Mouse (Mus musculus) lung, embryonic 16.5 days (tissue): ENCODE data around the gene Defb28. TPM values are rescaled to one million over a fixed set of nuclear protein-coding genes. Genes with fewer than 3 reads are reported as not detected.
A peak's percentile ranks its signal among the peaks of the same experiment; 100 is the strongest.

Experiments used
- ATAC-seq: fragments of 200-750 bp; cut with Nextera tagmentation; 2 replicates; pipeline ENCODE4 v1.8.0; 2017; ENCODE audit warnings: low read depth, mild to moderate bottlenecking, moderate library complexity
- H3K27ac ChIP-seq: fragments of 300-500 bp; sonication (generic); 2 replicates; pipeline ENCODE4 v1.5.1; 2014; ENCODE audit warnings: mild to moderate bottlenecking, control low read depth, low read length
- H3K27me3 ChIP-seq: fragments of 300-500 bp; sonication (generic); 2 replicates; pipeline ENCODE4 v1.6.1; 2014; ENCODE audit warnings: low read depth, low read length, mixed read lengths; ENCODE audit not compliant: control insufficient read depth, insufficient read depth
- H3K36me3 ChIP-seq: fragments of 300-500 bp; sonication (generic); 2 replicates; pipeline ENCODE4 v1.6.1; 2014; ENCODE audit warnings: low read length; ENCODE audit not compliant: control insufficient read depth, insufficient read depth
- H3K4me1 ChIP-seq: fragments of 300-500 bp; sonication (generic); replicated peaks from 2 replicates; pipeline ENCODE4 v1.6.1; 2014; ENCODE audit warnings: low read length, mixed read lengths; ENCODE audit not compliant: control insufficient read depth, insufficient read depth
- H3K4me2 ChIP-seq: fragments of 300-500 bp; sonication (generic); 2 replicates; pipeline ENCODE4 v1.6.1; 2014; ENCODE audit warnings: low read depth, low read length, control low read depth
- H3K4me3 ChIP-seq: fragments of 300-500 bp; sonication (generic); 2 replicates; pipeline ENCODE4 v1.5.1; 2014; ENCODE audit warnings: mild to moderate bottlenecking, low read length, control low read depth
- H3K9ac ChIP-seq: fragments of 300-500 bp; sonication (generic); 2 replicates; pipeline ENCODE4 v1.6.1; 2014; ENCODE audit warnings: low read length, control low read depth
- H3K9me3 ChIP-seq: fragments of 300-500 bp; sonication (generic); 2 replicates; pipeline ENCODE4 v1.6.1; 2016; ENCODE audit warnings: low read length; ENCODE audit not compliant: control insufficient read depth
- WGBS: fragments of 180-500 bp; shearing (Covaris S2); extraction: QIAGEN DNeasy Blood & Tissue Kit; methylation state at CpG from one replicate; pipeline ENCODE4 v1.1.7; 2014; 5-methylcytosine and 5-hydroxymethylcytosine counted together
- polyA plus RNA-seq: library from polyadenylated mRNA; unstranded; fragments of >200 nt; fragmentation: Nextera tagmentation; extraction: Ambion mirVana; gene quantifications from 2 replicates; pipeline ENCODE4 v1.2.1, GENCODE M21; 2015

Gene Defb28
- polyA plus RNA-seq, 1 experiment from 2014 or later: not detected

- WGBS: 11% methylated on average over 4 of the region's 4 CpGs
- H3K27ac ChIP-seq: no peak overlapping the region
- no peak overlapping the region for H3K4me3 ChIP-seq
- no peak overlapping the region for H3K4me2 ChIP-seq
- no peaks in the 10 kb centered on the region for H3K27me3 ChIP-seq
- H3K9me3 ChIP-seq: peaks cover 4% of the 10 kb centered on the region; the same call in 1 of the 2 replicates
- no peaks in the 10 kb centered on the region for H3K4me1 ChIP-seq
- no peaks in the 10 kb centered on the region for H3K36me3 ChIP-seq
- H3K9ac ChIP-seq: no peak overlapping the region
- peak; percentile 54 for ATAC-seq
Measured at GRCm38 (mm10) chr2:152544691-152545090, 26.6 kb downstream of the Defb28 start.

- Histone ChIP-seq H3K9ac (no peak overlapping the region), H3K4me2 (no peak overlapping the region), H3K9me3 (no peaks in the 10 kb centered on the region), H3K27ac (no peak overlapping the region), H3K4me3 (no peak overlapping the region), H3K4me1 (no peaks in the 10 kb centered on the region), H3K27me3 (no peaks in the 10 kb centered on the region; the same call in 1 of the 2 replicates), H3K36me3 (no peaks in the 10 kb centered on the region)
- 48% methylated on average over 5 of the region's 5 CpGs for WGBS
- ATAC-seq: no peak
Measured at GRCm38 (mm10) chr2:152548124-152548523, 30.1 kb downstream of the Defb28 start.

GRCm38 (mm10) chr2:152553774-152554423 is 35.8 kb downstream of the Defb28 start:
- H3K9ac ChIP-seq: no peak overlapping the region
- 9% methylated on average over 16 of the region's 16 CpGs for WGBS
- H3K4me2 ChIP-seq: peak overlapping the region; percentile 30
- H3K9me3 ChIP-seq: no peaks in the 10 kb centered on the region
- H3K4me1 ChIP-seq: no peaks in the 10 kb centered on the region
- ATAC-seq: no peak
- H3K4me3 ChIP-seq: no peak overlapping the region
- H3K27me3 ChIP-seq: no peaks in the 10 kb centered on the region; the same call in 1 of the 2 replicates
- H3K36me3 ChIP-seq: no peaks in the 10 kb centered on the region
- H3K27ac ChIP-seq: no peak overlapping the region

- no peak overlapping the region for H3K4me3 ChIP-seq
- H3K27me3 ChIP-seq: no peaks in the 10 kb centered on the region
- H3K27ac ChIP-seq: no peak overlapping the region
- no peak for ATAC-seq
- H3K36me3 ChIP-seq: no peaks in the 10 kb centered on the region
- H3K9me3 ChIP-seq: no peaks in the 10 kb centered on the region
- 74% methylated on average over 7 of the region's 7 CpGs for WGBS
- no peak overlapping the region for H3K9ac ChIP-seq
- no peaks in the 10 kb centered on the region for H3K4me1 ChIP-seq
- no peak overlapping the region for H3K4me2 ChIP-seq
Measured at GRCm38 (mm10) chr2:152556655-152557054, 38.6 kb downstream of the Defb28 start.

GRCm38 (mm10) chr2:152569038-152569437 is 51.0 kb downstream of the Defb28 start, which contains the start of gene Gm17416:
Gene Gm17416, plus strand, starts transcription at chr2:152569338.
- no peaks in the 10 kb centered on the region for H3K9me3 ChIP-seq

GRCm38 (mm10) chr2:152569881-152570280 is 51.8 kb downstream of the Defb28 start:
- Histone ChIP-seq H3K4me2 (no peak overlapping the region), H3K27me3 (no peaks in the 10 kb centered on the region; the same call in 1 of the 2 replicates), H3K27ac (no peak overlapping the region), H3K36me3 (no peaks in the 10 kb centered on the region), H3K9ac (no peak overlapping the region), H3K4me3 (no peak overlapping the region), H3K9me3 (no peaks in the 10 kb centered on the region), H3K4me1 (no peaks in the 10 kb centered on the region)
- 74% methylated on average over 4 of the region's 4 CpGs for WGBS
- no peak for ATAC-seq

More at GRCm38 (mm10) chr2:152569038-152569437, 51.0 kb downstream of the Defb28 start, which contains the start of gene Gm17416:
- Histone ChIP-seq H3K4me1 (no peaks in the 10 kb centered on the region), H3K27ac (no peak within 1 kb of the TSS), H3K4me3 (no peak within 1 kb of the TSS), H3K9ac (no peak within 1 kb of the TSS), H3K4me2 (no peak within 1 kb of the TSS), H3K36me3 (no peaks in the 10 kb centered on the region), H3K27me3 (no peaks in the 10 kb centered on the region; the same call in 1 of the 2 replicates)
- ATAC-seq: no peak
- WGBS: 85% methylated on average over 5 of the region's 5 CpGs

- no peak overlapping the region for H3K27ac ChIP-seq
- no peak overlapping the region for H3K4me3 ChIP-seq
- no peaks in the 10 kb centered on the region for H3K4me1 ChIP-seq
- no peaks in the 10 kb centered on the region; the same call in 1 of the 2 replicates for H3K27me3 ChIP-seq
- no peaks in the 10 kb centered on the region for H3K36me3 ChIP-seq
- H3K9me3 ChIP-seq: no peaks in the 10 kb centered on the region
- H3K4me2 ChIP-seq: no peak overlapping the region
- no peak overlapping the region for H3K9ac ChIP-seq
- WGBS: 53% methylated on average over 6 of the region's 6 CpGs
- no peak for ATAC-seq
Measured at GRCm38 (mm10) chr2:152570313-152570712, 52.3 kb downstream of the Defb28 start.

Other genes with a start within 250 kb of the Defb28 start
- 39.2 and 39.3 TPM in 2 replicates for gene Tbc1d20, start 224.4 kb upstream of the Defb28 start, polyA plus RNA-seq
- gene Rbck1, start 185.6 kb upstream of the Defb28 start, polyA plus RNA-seq: 88.1 and 92.0 TPM in 2 replicates
- gene Trib3, start 174.2 kb upstream of the Defb28 start, polyA plus RNA-seq: 5.0 and 5.2 TPM in 2 replicates
- gene Nrsn2, start 141.6 kb upstream of the Defb28 start, polyA plus RNA-seq: 0.40 and 0.62 TPM in 2 replicates
- 7.4 and 8.1 TPM in 2 replicates for gene Sox12, start 120.2 kb upstream of the Defb28 start, polyA plus RNA-seq
- 22.2 and 25.9 TPM in 2 replicates for gene Zcchc3, start 103.2 kb upstream of the Defb28 start, polyA plus RNA-seq
- gene 6820408C15Rik, start 102.7 kb upstream of the Defb28 start, polyA plus RNA-seq: 8.5 and 10.5 TPM in 2 replicates
- gene Defb23, start 53.6 kb upstream of the Defb28 start, polyA plus RNA-seq: not detected in 2 replicates
- gene Defb20, start 41.2 kb upstream of the Defb28 start, polyA plus RNA-seq: not detected in 2 replicates
- gene Defb22, start 28.1 kb upstream of the Defb28 start, polyA plus RNA-seq: not detected in 2 replicates
- not detected in 2 replicates for gene Defb26, start 6.6 kb upstream of the Defb28 start, polyA plus RNA-seq
- gene Defb29, start 21.8 kb downstream of the Defb28 start, polyA plus RNA-seq: not detected in 2 replicates
- gene Gm17416, start 51.1 kb downstream of the Defb28 start, polyA plus RNA-seq: not detected in 2 replicates
- not detected in 2 replicates for gene Defb21, start 54.5 kb downstream of the Defb28 start, polyA plus RNA-seq
- not detected in 2 replicates for gene Defb19, start 62.1 kb downstream of the Defb28 start, polyA plus RNA-seq
- not detected in 2 replicates for gene Defb45, start 81.1 kb downstream of the Defb28 start, polyA plus RNA-seq
- not detected in 2 replicates for gene Defb36, start 86.1 kb downstream of the Defb28 start, polyA plus RNA-seq
- 1.2 and 3.7 TPM in 2 replicates for gene Defb25, start 104.8 kb downstream of the Defb28 start, polyA plus RNA-seq
- gene Rem1, start 108.7 kb downstream of the Defb28 start, polyA plus RNA-seq: 8.4 and 8.6 TPM in 2 replicates
- 96.3 and 98.8 TPM in 2 replicates for gene H13, start 151.2 kb downstream of the Defb28 start, polyA plus RNA-seq
- gene Mcts2, start 168.8 kb downstream of the Defb28 start, polyA plus RNA-seq: 26.1 and 27.4 TPM in 2 replicates
- 186 and 189 TPM in 2 replicates for gene Id1, start 218.0 kb downstream of the Defb28 start, polyA plus RNA-seq
- gene Cox4i2, start 235.9 kb downstream of the Defb28 start, polyA plus RNA-seq: 99.6 and 104 TPM in 2 replicates